Mouse (Mus musculus) stomach, embryonic 15.5 days (tissue): Measurements from ENCODE around the gene Gipc2. TPM values are rescaled to one million over a fixed set of nuclear protein-coding genes. Genes with fewer than 3 reads are reported as not detected.
A peak's percentile ranks its signal among the peaks of the same experiment; 100 is the strongest.

Experiments
- ATAC-seq: fragments of 200-750 bp; cut with Nextera tagmentation; 2 replicates; pipeline ENCODE4 v1.8.0; 2017; ENCODE audit warnings: low read depth, moderate number of reproducible peaks, moderate TSS enrichment; ENCODE audit not compliant: insufficient read depth, low FRiP score
- H3K27ac ChIP-seq: fragments of 300-500 bp; sonication (generic); 2 replicates; pipeline ENCODE4 v1.5.1; 2015; ENCODE audit warnings: mild to moderate bottlenecking, inconsistent platforms
- H3K27me3 ChIP-seq: fragments of 300-500 bp; sonication (generic); replicated peaks from 2 replicates; pipeline ENCODE4 v1.6.1; 2015; ENCODE audit warnings: inconsistent platforms
- H3K36me3 ChIP-seq: fragments of 300-500 bp; sonication (generic); 2 replicates; pipeline ENCODE4 v1.6.1; 2015; ENCODE audit warnings: inconsistent platforms
- H3K4me1 ChIP-seq: fragments of 300-500 bp; sonication (generic); 2 replicates; pipeline ENCODE4 v1.6.1; 2015; ENCODE audit warnings: inconsistent platforms
- H3K4me2 ChIP-seq: fragments of 300-500 bp; sonication (generic); 2 replicates; pipeline ENCODE4 v1.6.1; 2015; ENCODE audit warnings: mild to moderate bottlenecking, inconsistent platforms
- H3K4me3 ChIP-seq: fragments of 300-500 bp; sonication (generic); replicated peaks from 2 replicates; pipeline ENCODE4 v1.5.1; 2015; ENCODE audit warnings: inconsistent platforms
- H3K9ac ChIP-seq: fragments of 300-500 bp; sonication (generic); 2 replicates; pipeline ENCODE4 v1.6.1; 2015; ENCODE audit warnings: inconsistent platforms
- H3K9me3 ChIP-seq: fragments of 300-500 bp; sonication (generic); 2 replicates; pipeline ENCODE4 v1.6.1; 2016; ENCODE audit warnings: inconsistent platforms
- WGBS: fragments of 180-500 bp; shearing (Covaris S2); methylation state at CpG from one replicate; pipeline ENCODE4 v1.1.7; 2015; 5-methylcytosine and 5-hydroxymethylcytosine counted together
- polyA plus RNA-seq: library from polyadenylated mRNA; unstranded; fragments of >200 nt; fragmentation: Nextera tagmentation; extraction: Ambion mirVana; gene quantifications from 2 replicates; pipeline ENCODE4 v1.2.1, GENCODE M21; 2015

Gene Gipc2
- polyA plus RNA-seq, 1 experiment from 2014 or later: 57.5 TPM

GRCm38 (mm10) chr3:152111081-152111480 is 54.9 kb downstream of the Gipc2 start:
- Histone ChIP-seq H3K4me2 (peak overlapping the region; percentile 17; the same call in 1 of the 2 replicates), H3K27ac (no peak overlapping the region), H3K9me3 (no peaks in the 10 kb centered on the region), H3K27me3 (peaks cover 4% of the 10 kb centered on the region; the same call in 1 of the 2 replicates), H3K9ac (no peak overlapping the region), H3K4me1 (peaks cover 22% of the 10 kb centered on the region), H3K4me3 (no peak overlapping the region), H3K36me3 (no peaks in the 10 kb centered on the region)
- ATAC-seq: no peak
- WGBS: 11% methylated on average over 9 of the region's 9 CpGs

GRCm38 (mm10) chr3:152109260-152109587 is 56.8 kb downstream of the Gipc2 start:
- Histone ChIP-seq H3K36me3 (no peaks in the 10 kb centered on the region), H3K4me3 (no peak overlapping the region), H3K9me3 (no peaks in the 10 kb centered on the region), H3K9ac (no peak overlapping the region), H3K27ac (no peak overlapping the region), H3K4me2 (no peak overlapping the region), H3K27me3 (peaks cover 4% of the 10 kb centered on the region; the same call in 1 of the 2 replicates), H3K4me1 (peaks cover 25% of the 10 kb centered on the region)
- no peak for ATAC-seq
- 41% methylated on average over 7 of the region's 7 CpGs for WGBS

DNA sequence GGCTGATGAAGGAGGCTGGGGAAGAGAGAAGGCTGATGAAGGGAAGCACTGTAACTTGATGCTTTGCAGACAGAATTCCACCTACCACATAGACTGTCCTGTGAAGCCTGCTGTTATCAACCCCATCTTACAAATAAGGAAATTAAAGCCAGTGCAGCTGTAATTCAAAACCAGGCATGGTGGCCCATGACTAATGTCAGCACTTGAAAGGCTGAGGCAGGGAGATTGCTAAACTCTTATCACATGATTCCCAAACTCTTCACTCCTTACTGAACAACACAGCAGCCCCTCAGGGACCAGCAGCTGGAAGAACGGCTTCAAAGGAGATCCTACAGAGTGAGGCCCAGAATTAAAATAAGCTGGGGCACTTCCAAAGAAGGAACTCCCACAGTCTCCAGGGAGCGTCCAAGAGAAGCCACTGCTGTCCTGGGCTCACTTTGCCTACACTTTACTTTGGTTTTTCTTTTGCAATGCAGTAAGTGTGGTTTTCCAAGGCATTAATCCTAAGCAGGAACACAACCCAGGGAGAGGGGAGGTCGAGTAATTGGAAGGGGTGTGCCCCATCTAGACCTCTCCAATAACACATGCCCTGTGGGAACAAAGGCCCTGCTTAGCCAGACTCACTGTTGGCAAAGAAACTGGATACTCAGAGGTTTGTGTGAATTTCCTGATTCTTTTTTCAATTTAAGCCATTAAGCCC is 57.3 kb downstream of the Gipc2 start:
- Histone ChIP-seq H3K9ac (no peak overlapping the region), H3K4me3 (no peak overlapping the region), H3K9me3 (no peaks in the 10 kb centered on the region), H3K4me2 (no peak overlapping the region), H3K4me1 (peaks cover 25% of the 10 kb centered on the region), H3K27me3 (peaks cover 4% of the 10 kb centered on the region; the same call in 1 of the 2 replicates), H3K36me3 (no peaks in the 10 kb centered on the region), H3K27ac (no peak overlapping the region)
- WGBS: 30% methylated on average over 3 of the region's 3 CpGs
- no peak for ATAC-seq

DNA sequence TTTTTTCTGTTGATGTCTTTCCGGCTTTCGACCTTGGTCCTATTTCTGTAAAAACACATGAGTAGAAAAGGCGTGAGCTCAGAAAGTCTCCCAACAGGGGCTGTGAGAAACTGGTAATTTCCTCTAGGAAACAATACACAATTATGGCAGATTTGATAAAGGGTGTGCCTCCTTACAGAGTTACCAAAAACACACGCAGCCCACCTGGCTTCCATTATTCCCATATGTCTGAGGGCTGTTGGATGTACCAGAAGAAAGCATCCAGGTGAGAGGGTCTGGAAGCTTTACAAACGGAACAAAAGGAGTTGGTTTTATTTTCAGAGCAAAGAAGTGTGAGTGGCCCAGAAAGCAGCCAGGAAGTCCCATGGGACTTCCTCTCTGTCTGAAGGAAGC is 58.0 kb downstream of the Gipc2 start:
- Histone ChIP-seq H3K4me1 (peaks cover 25% of the 10 kb centered on the region), H3K9me3 (no peaks in the 10 kb centered on the region), H3K27ac (no peak overlapping the region), H3K4me2 (peak overlapping the region; percentile 70), H3K9ac (no peak overlapping the region), H3K27me3 (peaks cover 4% of the 10 kb centered on the region; the same call in 1 of the 2 replicates), H3K36me3 (no peaks in the 10 kb centered on the region), H3K4me3 (no peak overlapping the region)
- WGBS: 58% methylated on average over 5 of the region's 5 CpGs
- no peak for ATAC-seq

DNA sequence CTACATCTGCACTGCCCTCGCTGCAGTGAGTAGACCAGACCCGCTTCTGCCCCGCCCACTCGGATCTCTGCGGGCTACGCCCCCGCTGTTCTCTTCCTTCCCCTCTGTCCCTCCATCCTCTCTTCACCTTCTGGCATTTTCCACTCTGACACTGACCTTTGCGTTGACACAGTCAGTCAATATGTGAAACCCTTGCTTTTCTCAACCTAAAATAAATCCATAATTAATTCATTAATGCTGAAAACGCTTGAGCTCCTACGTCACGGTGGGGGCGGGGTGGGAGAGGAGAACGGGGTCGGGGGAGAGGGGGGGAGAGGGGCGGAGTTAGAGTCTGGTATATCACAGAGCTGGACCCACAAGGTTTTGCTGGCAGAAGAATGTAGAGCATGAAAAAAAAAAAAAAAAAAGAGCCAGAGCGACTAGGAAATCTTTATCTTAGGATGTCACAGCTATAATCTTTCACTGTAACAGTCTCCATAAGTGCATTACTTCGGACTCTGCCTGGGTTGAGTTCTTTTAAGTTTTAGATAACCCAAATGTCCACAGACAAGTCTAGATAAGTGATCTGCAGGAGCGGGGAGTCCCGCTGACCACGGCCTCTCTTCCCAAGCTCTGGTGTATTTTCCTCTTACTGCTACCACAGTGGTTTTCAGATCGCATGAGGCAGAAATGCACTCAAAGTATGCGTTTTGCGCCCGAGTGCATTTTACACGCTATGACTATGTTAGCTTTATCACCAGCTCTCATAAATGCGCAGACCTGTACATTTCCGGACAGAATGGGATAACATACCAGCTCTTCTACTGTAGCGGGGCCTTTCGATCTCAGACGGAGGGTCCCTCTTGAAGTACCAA is 58.7 kb downstream of the Gipc2 start:
- peak overlapping the region; percentile 29 for H3K4me3 ChIP-seq
- H3K36me3 ChIP-seq: no peaks in the 10 kb centered on the region
- peaks cover 25% of the 10 kb centered on the region for H3K4me1 ChIP-seq
- H3K9me3 ChIP-seq: no peaks in the 10 kb centered on the region
- no peak overlapping the region for H3K9ac ChIP-seq
- peak; percentile 52 for ATAC-seq
- H3K4me2 ChIP-seq: peak overlapping the region; percentile 70
- H3K27ac ChIP-seq: no peak overlapping the region
- H3K27me3 ChIP-seq: peaks cover 4% of the 10 kb centered on the region; the same call in 1 of the 2 replicates
- WGBS: 22% methylated on average over 30 of the region's 30 CpGs

GRCm38 (mm10) chr3:152106225-152107148 is 59.5 kb downstream of the Gipc2 start:
- 10% methylated on average over 28 of the region's 28 CpGs for WGBS
- no peak overlapping the region for H3K9ac ChIP-seq
- H3K27ac ChIP-seq: no peak overlapping the region
- peak overlapping the region; percentile 70 for H3K4me2 ChIP-seq
- H3K27me3 ChIP-seq: peaks cover 4% of the 10 kb centered on the region; the same call in 1 of the 2 replicates
- H3K9me3 ChIP-seq: no peaks in the 10 kb centered on the region
- no peaks in the 10 kb centered on the region for H3K36me3 ChIP-seq
- peak overlapping the region; percentile 29 for H3K4me3 ChIP-seq
- peaks cover 25% of the 10 kb centered on the region for H3K4me1 ChIP-seq
- ATAC-seq: peak; percentile 9; the same call in 1 of the 2 replicates

DNA sequence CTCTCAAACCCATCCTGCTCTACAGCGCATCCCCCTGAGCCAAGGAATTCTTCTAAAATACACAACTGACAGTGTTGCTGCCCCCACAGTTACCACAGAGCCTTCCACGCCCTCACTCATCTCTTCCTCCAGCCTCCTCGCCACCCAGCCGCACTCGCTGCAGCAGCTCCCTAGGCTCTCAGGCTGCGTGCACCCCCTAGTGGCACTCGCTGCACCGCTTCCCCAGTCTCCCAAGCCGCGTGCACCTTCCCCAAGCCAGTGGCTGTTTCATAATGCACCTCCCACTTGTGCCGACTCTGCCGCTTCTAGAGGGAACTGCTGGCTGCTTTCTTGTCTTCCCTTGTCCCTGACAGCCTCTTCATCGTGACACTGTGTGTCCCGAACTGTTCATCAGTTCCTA is 60.7 kb downstream of the Gipc2 start:
- Histone ChIP-seq H3K9me3 (no peaks in the 10 kb centered on the region), H3K4me3 (0 out of 2 replicates have a peak overlapping the region, but pooled peaks have one; percentile 14), H3K9ac (no peak overlapping the region), H3K27ac (no peak overlapping the region), H3K4me2 (peak overlapping the region; percentile 45), H3K4me1 (peaks cover 21% of the 10 kb centered on the region), H3K27me3 (peaks cover 4% of the 10 kb centered on the region; the same call in 1 of the 2 replicates), H3K36me3 (no peaks in the 10 kb centered on the region)
- WGBS: 10% methylated on average over 14 of the region's 14 CpGs
- peak; percentile 45; the same call in 1 of the 2 replicates for ATAC-seq

DNA sequence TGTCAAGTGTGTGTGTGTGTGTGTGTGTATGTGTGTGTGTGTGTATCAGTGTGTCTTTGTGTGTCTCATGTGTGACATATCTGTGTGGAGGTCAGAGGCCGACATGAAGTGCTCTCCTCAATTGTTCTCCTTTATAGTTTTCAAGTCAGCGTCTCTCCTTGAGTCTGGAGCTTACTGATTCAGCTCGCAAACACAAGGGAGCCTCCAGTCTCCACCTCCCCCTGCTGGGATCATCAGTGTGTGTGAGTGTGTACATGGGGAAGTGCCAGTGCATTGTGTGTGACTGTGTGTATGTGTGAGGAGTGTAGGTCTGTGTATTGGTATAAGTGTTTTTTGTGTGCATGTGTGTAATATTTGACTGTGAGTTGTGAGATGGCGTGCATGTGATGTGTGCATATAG is 62.6 kb downstream of the Gipc2 start:
- no peak for ATAC-seq
- Histone ChIP-seq H3K4me3 (no peak overlapping the region), H3K27me3 (peaks cover 4% of the 10 kb centered on the region; the same call in 1 of the 2 replicates), H3K9me3 (no peaks in the 10 kb centered on the region), H3K9ac (no peak overlapping the region), H3K27ac (no peak overlapping the region), H3K4me1 (peaks cover 21% of the 10 kb centered on the region), H3K4me2 (no peak overlapping the region), H3K36me3 (no peaks in the 10 kb centered on the region)
- 91% methylated on average over 4 of the region's 4 CpGs for WGBS

GRCm38 (mm10) chr3:152101459-152101858 is 64.6 kb downstream of the Gipc2 start:
- H3K9me3 ChIP-seq: no peaks in the 10 kb centered on the region
- no peaks in the 10 kb centered on the region for H3K36me3 ChIP-seq
- 94% methylated on average over 7 of the region's 7 CpGs for WGBS
- no peak overlapping the region for H3K4me3 ChIP-seq
- H3K9ac ChIP-seq: no peak overlapping the region
- H3K27ac ChIP-seq: no peak overlapping the region
- H3K4me1 ChIP-seq: peaks cover 10% of the 10 kb centered on the region
- no peak for ATAC-seq
- H3K27me3 ChIP-seq: no peaks in the 10 kb centered on the region
- H3K4me2 ChIP-seq: no peak overlapping the region

GRCm38 (mm10) chr3:152100119-152100818 is 65.8 kb downstream of the Gipc2 start:
- Histone ChIP-seq H3K9me3 (no peaks in the 10 kb centered on the region), H3K27ac (no peak overlapping the region), H3K4me1 (peaks cover 1% of the 10 kb centered on the region), H3K4me3 (no peak overlapping the region), H3K4me2 (no peak overlapping the region), H3K9ac (no peak overlapping the region), H3K36me3 (no peaks in the 10 kb centered on the region), H3K27me3 (no peaks in the 10 kb centered on the region)
- 38% methylated on average over 11 of the region's 11 CpGs for WGBS
- 0 out of 2 replicates have a peak, but pooled peaks have one; percentile 4 for ATAC-seq

- 4% methylated on average over 3 of the region's 3 CpGs for WGBS
- Histone ChIP-seq H3K36me3 (no peaks in the 10 kb centered on the region), H3K9ac (no peak overlapping the region), H3K4me3 (no peak overlapping the region), H3K4me1 (no peaks in the 10 kb centered on the region; the same call in 1 of the 2 replicates), H3K4me2 (no peak overlapping the region), H3K27ac (no peak overlapping the region), H3K27me3 (no peaks in the 10 kb centered on the region), H3K9me3 (no peaks in the 10 kb centered on the region)
- ATAC-seq: no peak
Observed at GRCm38 (mm10) chr3:152095030-152095429, 71.0 kb downstream of the Gipc2 start.
